Mouse (Mus musculus) limb, embryonic 12.5 days (tissue): ENCODE data around the gene Lztr1. TPM values are rescaled to one million over a fixed set of nuclear protein-coding genes. Genes with fewer than 3 reads are reported as not detected.
"Not testable (repeated sequence)": the region's sequence is repeated elsewhere in the genome, so short reads cannot be mapped to it uniquely, and the experiment has no call there.

Experiments used
- ATAC-seq: fragments of 200-750 bp; cut with Nextera tagmentation; 2 replicates; pipeline ENCODE4 v1.8.0; 2017; ENCODE audit warnings: low read depth, moderate TSS enrichment; ENCODE audit not compliant: insufficient number of reproducible peaks, insufficient read depth, low FRiP score, low TSS enrichment
- H3K27ac ChIP-seq: fragments of 300-500 bp; sonication (generic); 2 replicates; pipeline ENCODE4 v1.5.1; 2016; ENCODE audit warnings: mild to moderate bottlenecking, moderate library complexity
- H3K27me3 ChIP-seq: fragments of 300-500 bp; sonication (generic); 2 replicates; pipeline ENCODE4 v1.6.1; 2016; ENCODE audit warnings: mild to moderate bottlenecking, moderate library complexity
- H3K36me3 ChIP-seq: fragments of 300-500 bp; sonication (generic); 2 replicates; pipeline ENCODE4 v1.6.1; 2016; ENCODE audit warnings: mild to moderate bottlenecking, moderate library complexity
- H3K4me1 ChIP-seq: fragments of 300-500 bp; sonication (generic); replicated peaks from 2 replicates; pipeline ENCODE4 v1.6.1; 2016
- H3K4me2 ChIP-seq: fragments of 300-500 bp; sonication (generic); 2 replicates; pipeline ENCODE4 v1.6.1; 2016; ENCODE audit warnings: mild to moderate bottlenecking, moderate library complexity
- H3K4me3 ChIP-seq: fragments of 300-500 bp; sonication (generic); replicated peaks from 2 replicates; pipeline ENCODE4 v1.5.1; 2016; ENCODE audit warnings: mild to moderate bottlenecking
- H3K9ac ChIP-seq: fragments of 300-500 bp; sonication (generic); replicated peaks from 2 replicates; pipeline ENCODE4 v1.6.1; 2016; ENCODE audit warnings: mild to moderate bottlenecking, moderate library complexity
- H3K9me3 ChIP-seq: fragments of 300-500 bp; sonication (generic); 2 replicates; pipeline ENCODE4 v1.6.1; 2016; ENCODE audit warnings: mild to moderate bottlenecking, moderate library complexity
- whole genome bisulfite sequencing: fragments of 180-500 bp; shearing (Covaris S2); methylation state at CpG from one replicate; pipeline ENCODE4 v1.1.7; 2016; 5-methylcytosine and 5-hydroxymethylcytosine counted together
- polyA plus RNA-seq: library from polyadenylated mRNA; unstranded; fragments of >200 nt; fragmentation: Nextera tagmentation; extraction: Ambion mirVana; gene quantifications from 2 replicates; pipeline ENCODE4 v1.2.1, GENCODE M21; 2016

The Lztr1 gene
- polyA plus RNA-seq, 1 experiment from 2014 or later: 104 TPM

DNA sequence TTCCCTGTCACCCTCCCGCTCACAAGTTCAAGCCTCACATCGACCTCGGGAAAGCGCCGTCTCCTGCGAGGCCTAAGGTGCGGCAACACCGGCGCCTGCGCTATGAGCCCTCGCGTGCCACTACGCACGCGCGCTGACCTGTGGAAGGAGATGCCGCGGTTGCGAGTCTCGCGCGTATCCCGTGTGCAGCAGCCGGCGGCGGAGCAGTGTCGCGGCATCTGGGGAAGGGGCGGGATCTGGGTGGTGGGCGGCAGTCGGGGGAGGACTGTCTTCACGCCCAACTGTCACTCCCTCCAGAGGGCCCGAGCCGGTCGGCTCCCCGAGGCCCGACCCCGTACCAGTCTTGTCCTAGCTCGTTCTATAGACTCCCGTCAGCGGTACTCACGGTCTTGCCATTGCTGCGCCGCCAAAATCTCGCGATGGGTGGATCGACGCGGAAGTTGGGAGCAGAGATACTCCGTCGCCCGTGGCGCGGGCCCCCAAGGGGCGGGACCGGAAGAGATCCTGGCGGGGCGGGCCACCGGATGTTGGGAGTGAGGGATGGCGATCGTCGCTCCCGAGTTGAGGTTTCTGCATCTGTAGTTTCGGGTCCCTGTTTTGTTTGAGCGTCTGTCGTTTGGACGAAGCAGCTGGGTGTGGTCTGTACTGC lies 22.3 kb downstream of the Lztr1 start, which contains the start of gene Thap7:
Gene Thap7 (minus strand): TSS at position 497 of the 649 bp plus-strand sequence.
- Histone ChIP-seq H3K27me3 (no peaks in the 10 kb centered on the region), H3K4me1 (peaks cover 22% of the 10 kb centered on the region), H3K9me3 (no peaks in the 10 kb centered on the region), H3K9ac (peak within 1 kb of the TSS; percentile 87), H3K27ac (peak within 1 kb of the TSS; percentile 95), H3K4me2 (peak within 1 kb of the TSS; percentile 81), H3K36me3 (peaks cover 41% of the 10 kb centered on the region), H3K4me3 (peak within 1 kb of the TSS; percentile 68)
- ATAC-seq: peak; percentile 96
- under 1% methylated on average over 66 of the region's 67 CpGs for WGBS

DNA sequence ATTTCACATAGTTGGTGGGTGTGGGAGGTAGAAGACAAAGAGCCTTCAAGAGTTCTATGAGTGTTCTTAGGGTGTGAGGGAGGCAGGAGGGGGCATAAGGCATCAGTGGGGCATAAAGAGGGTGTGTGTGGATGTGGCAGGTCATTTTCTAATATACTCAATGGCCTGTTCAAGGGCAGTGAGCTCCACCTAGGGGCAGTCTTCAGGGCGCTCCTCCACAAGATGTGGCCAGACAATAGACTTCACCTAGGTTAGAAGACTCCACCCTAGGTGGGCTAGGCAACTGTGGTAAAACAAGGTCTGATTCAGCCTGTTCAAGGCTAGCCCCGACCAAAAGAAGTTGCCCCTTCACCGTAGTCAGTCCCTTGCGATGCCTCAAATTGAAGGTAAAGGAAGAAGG lies 23.8 kb downstream of the Lztr1 start:
- Histone ChIP-seq H3K9ac (no peak overlapping the region), H3K4me2 (peak overlapping the region; percentile 81; the same call in 1 of the 2 replicates), H3K4me3 (peak overlapping the region; percentile 68; the same call in 1 of the 2 replicates), H3K27ac (no peak overlapping the region), H3K27me3 (no peaks in the 10 kb centered on the region), H3K36me3 (peaks cover 26% of the 10 kb centered on the region), H3K9me3 (no peaks in the 10 kb centered on the region), H3K4me1 (peaks cover 22% of the 10 kb centered on the region)
- ATAC-seq: no peak
- 56% methylated on average over 4 of the region's 4 CpGs for WGBS

DNA sequence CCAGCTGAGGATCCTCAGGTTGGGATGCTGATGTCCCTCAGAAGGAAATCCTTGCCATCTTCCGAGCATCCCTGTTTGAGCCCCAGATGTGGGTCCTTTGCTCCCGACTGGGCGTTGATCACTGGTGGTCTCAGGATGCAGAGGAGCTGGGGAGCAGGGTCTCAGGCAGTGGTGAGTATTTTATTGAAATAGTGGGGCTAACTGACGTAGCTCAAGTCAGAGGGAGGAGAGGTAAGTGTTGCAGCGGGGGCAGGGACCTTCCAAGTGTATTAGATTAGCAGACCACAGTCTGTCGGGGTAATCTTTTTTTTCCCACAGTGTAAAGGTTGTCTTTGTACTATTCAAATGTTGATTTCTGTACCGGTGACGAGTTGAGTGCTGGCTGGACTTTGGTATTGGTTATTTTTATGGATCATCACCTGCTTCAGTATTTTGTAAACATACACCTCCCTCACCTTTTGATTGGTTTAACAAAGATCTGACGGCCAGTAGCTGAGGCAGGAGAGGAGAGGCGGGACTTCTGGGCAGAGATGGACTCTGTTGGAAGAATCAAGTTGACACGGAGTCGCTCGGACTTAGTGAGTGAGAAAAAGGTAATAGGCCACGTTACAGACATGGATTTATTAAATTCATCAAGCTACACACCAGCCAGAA lies 24.3 kb downstream of the Lztr1 start:
- ATAC-seq: no peak
- Histone ChIP-seq H3K27ac (no peak overlapping the region), H3K9ac (no peak overlapping the region), H3K4me3 (no peak overlapping the region), H3K9me3 (no peaks in the 10 kb centered on the region), H3K4me1 (peaks cover 22% of the 10 kb centered on the region), H3K4me2 (no peak overlapping the region), H3K36me3 (peaks cover 20% of the 10 kb centered on the region), H3K27me3 (no peaks in the 10 kb centered on the region)
- 66% methylated on average over 14 of the region's 14 CpGs for WGBS

DNA sequence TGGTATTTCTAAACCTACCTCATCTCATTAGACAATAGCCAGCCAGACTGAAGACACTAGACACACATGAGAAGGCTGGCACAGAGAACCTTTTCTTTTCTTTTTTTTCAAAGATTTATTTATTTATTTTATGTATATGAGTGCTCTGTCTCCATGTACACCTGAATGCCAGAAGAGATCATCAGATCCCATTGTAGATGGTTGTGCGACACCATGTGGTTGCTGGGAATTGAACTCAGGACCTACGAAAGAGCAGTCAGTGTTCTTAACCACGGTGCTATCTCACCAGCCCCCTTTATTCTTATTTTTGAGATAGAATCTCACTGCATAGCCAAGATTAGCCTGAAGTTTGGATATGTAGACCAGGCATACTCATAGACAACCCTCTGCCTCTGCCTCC lies 28.1 kb downstream of the Lztr1 start:
- no peak overlapping the region for H3K4me2 ChIP-seq
- H3K9me3 ChIP-seq: no peaks in the 10 kb centered on the region
- WGBS: 86% methylated on average over 3 of the region's 3 CpGs
- H3K4me3 ChIP-seq: no peak overlapping the region
- H3K27ac ChIP-seq: no peak overlapping the region
- peaks cover 11% of the 10 kb centered on the region for H3K27me3 ChIP-seq
- no peak for ATAC-seq
- peaks cover 6% of the 10 kb centered on the region for H3K4me1 ChIP-seq
- no peaks in the 10 kb centered on the region for H3K36me3 ChIP-seq
- H3K9ac ChIP-seq: no peak overlapping the region

DNA sequence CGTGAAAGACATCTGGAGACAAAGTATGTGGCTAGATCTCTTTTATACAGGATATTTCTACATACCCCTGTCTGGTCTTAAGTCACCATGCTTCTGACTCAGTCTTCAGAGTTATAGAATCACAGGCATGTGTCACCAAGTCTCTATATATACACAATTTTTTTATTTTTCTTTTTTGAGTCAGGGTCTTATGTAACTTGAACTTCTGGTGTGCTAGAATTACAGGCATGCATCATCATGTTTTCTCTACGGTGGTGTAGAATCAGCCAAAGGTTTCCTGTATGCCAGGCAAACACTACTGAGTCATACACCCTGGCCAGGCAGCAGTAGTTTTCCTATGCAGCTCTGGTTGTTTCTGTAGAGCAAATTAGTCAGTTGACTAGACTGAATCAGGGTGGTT lies 34.1 kb downstream of the Lztr1 start:
- Histone ChIP-seq H3K4me3 (no peak overlapping the region), H3K9ac (no peak overlapping the region), H3K4me1 (no peaks in the 10 kb centered on the region), H3K9me3 (peaks cover 3% of the 10 kb centered on the region; the same call in 1 of the 2 replicates), H3K36me3 (no peaks in the 10 kb centered on the region), H3K4me2 (no peak overlapping the region), H3K27me3 (peaks cover 11% of the 10 kb centered on the region), H3K27ac (no peak overlapping the region)
- no peak for ATAC-seq
- 79% methylated on average over 2 of the region's 2 CpGs for WGBS

DNA sequence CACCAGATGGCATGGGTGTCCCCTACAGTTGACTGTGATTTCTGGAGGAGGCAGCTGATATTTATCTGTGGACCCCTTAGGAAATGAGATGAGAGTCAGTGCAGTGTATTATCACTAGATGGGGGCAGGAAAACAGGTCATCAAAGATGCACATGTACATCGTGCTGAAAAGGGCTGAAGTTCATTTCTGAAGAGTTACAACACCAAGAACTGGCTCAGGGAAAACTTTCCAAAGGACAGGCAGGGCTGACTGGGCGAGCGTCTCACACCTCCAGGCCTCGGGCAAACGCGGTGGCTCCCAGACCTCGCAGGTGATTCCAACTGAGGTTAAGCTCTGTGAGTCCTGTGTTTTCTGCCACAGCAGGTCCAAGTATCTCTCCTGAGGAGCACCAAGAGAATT lies 44.3 kb downstream of the Lztr1 start:
- no peak overlapping the region for H3K27ac ChIP-seq
- 75% methylated on average over 7 of the region's 7 CpGs for WGBS
- 0 out of 2 replicates have a peak, but pooled peaks cover under 1% of the 10 kb centered on the region for H3K9me3 ChIP-seq
- no peak overlapping the region for H3K4me3 ChIP-seq
- ATAC-seq: no peak
- H3K27me3 ChIP-seq: peaks cover 6% of the 10 kb centered on the region; the same call in 1 of the 2 replicates
- no peak overlapping the region for H3K9ac ChIP-seq
- no peaks in the 10 kb centered on the region for H3K36me3 ChIP-seq
- H3K4me2 ChIP-seq: no peak overlapping the region
- H3K4me1 ChIP-seq: peaks cover 20% of the 10 kb centered on the region

DNA sequence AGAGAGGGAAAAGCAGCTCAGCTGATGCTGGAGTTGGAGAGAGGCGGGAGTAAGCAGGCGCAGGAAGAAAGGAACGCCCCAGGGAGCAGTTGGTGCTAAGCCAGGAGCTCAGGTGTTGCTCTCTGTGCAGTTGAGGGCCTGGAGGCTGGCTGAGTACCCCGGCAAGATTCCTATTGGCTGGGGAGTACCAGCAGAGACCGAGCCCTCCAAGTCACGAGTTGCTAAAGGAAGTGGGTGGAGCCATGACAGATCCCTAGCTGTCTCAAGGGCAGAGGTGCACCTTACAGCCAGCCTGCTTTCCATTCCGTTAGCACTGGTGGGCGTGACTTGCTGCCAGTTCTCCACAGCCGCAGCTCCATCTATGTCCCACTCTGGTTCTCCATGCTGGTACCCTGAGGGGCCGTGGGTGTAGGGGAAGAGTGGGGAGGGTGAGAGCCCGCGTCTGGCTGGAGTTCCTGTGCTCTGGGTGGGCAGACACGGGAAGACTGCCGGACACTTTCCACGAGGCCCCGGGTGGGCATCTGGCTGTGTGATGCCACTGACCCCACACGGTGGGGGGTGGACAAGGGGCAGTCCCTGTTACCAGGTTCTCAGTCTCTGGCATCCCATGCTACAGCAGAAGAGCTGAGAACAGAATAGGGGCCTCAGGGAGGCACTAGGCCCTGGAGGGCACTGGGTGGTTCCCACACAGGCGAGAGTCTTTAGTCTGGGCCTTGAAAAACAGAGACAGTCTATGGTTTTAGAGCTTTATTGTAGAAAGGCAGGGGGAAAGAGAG lies 45.6 kb downstream of the Lztr1 start:
- peaks cover 32% of the 10 kb centered on the region for H3K4me1 ChIP-seq
- peak overlapping the region; percentile 87 for H3K27ac ChIP-seq
- no peaks in the 10 kb centered on the region for H3K36me3 ChIP-seq
- peak overlapping the region; percentile 18 for H3K4me3 ChIP-seq
- H3K9me3 ChIP-seq: no peaks in the 10 kb centered on the region
- 8% methylated on average over 18 of the region's 18 CpGs for WGBS
- ATAC-seq: peak; percentile 95
- peak overlapping the region; percentile 53 for H3K4me2 ChIP-seq
- no peak overlapping the region for H3K9ac ChIP-seq
- H3K27me3 ChIP-seq: peaks cover 9% of the 10 kb centered on the region

DNA sequence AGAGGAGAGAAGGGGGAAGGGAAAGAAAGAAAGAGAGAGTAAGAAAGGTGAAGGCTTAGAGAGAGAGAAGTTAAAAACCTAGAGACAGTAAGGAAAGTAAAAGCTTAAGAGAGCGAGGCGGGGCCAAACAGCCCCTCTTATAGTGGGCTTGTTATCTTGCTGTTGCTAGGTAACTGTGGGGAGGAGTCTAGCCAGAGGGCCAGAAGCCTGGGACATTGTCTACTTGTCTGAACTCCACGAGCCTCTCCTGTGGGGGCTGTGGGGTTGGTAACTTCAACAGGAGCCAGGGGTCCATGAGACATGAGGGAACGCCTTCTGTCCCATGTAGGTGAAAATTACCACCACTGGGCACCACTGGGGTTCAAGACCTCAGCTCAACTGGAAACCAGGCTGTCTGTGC lies 46.2 kb downstream of the Lztr1 start:
- 29% methylated on average over 4 of the region's 4 CpGs for WGBS
- ATAC-seq, H3K36me3 ChIP-seq, H3K9ac ChIP-seq, H3K9me3 ChIP-seq: not testable (repeated sequence)
- Histone ChIP-seq H3K27me3 (peaks cover 15% of the 10 kb centered on the region; the same call in 1 of the 2 replicates), H3K4me1 (peaks cover 35% of the 10 kb centered on the region), H3K27ac (peak overlapping the region; percentile 87), H3K4me2 (peak overlapping the region; percentile 53; the same call in 1 of the 2 replicates), H3K4me3 (0 out of 2 replicates have a peak overlapping the region, but pooled peaks have one; percentile 18)

DNA sequence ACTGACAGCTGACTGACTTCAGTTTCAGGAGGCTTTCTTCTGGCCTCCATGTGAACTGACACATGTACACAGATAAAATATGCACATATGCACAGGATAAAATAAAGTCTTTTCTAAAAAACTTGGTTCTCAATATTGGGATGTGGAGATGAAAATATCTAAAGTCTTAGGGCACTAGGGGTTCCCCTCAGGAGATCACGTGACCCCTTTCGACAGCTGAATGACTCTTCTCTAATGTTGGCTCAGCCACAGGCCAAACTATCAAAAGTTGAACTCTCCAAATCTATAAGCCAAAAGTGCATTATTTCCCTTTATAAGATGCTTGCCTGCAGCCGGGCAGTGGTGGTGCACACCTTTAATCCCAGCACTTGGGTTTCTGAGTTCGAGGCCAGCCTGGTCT lies 47.7 kb downstream of the Lztr1 start:
- Histone ChIP-seq H3K27me3 (peaks cover 29% of the 10 kb centered on the region), H3K4me2 (no peak overlapping the region), H3K4me3 (no peak overlapping the region), H3K9ac (no peak overlapping the region), H3K4me1 (peaks cover 41% of the 10 kb centered on the region), H3K36me3 (no peaks in the 10 kb centered on the region), H3K27ac (no peak overlapping the region), H3K9me3 (no peaks in the 10 kb centered on the region)
- no peak for ATAC-seq
- 78% methylated on average over 4 of the region's 4 CpGs for WGBS

DNA sequence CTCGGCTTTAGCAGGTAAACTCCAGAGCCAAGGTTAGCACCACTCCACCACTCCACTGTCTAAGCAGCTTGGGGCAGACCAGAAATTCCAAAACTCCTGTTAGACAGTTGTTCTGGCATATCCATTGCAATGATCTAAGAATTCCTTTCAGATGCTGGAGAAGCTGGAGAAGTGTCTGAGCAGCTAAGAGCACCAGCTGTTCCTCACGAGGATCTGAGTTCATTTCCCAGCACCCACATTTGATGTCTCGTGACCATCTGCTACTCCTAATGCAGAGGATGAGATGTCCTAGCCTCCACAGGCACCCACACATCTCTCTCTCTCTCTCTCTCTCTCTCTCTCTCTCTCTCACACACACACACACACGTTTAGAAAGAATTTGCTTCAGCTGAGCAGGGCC lies 48.4 kb downstream of the Lztr1 start:
- ATAC-seq: no peak
- WGBS: 48% methylated on average over 4 of the region's 4 CpGs
- H3K27me3 ChIP-seq: peaks cover 35% of the 10 kb centered on the region
- no peaks in the 10 kb centered on the region for H3K9me3 ChIP-seq
- H3K4me2 ChIP-seq: no peak overlapping the region
- H3K36me3 ChIP-seq: no peaks in the 10 kb centered on the region
- H3K27ac ChIP-seq: no peak overlapping the region
- H3K4me3 ChIP-seq: no peak overlapping the region
- H3K9ac ChIP-seq: no peak overlapping the region
- peaks cover 49% of the 10 kb centered on the region for H3K4me1 ChIP-seq

DNA sequence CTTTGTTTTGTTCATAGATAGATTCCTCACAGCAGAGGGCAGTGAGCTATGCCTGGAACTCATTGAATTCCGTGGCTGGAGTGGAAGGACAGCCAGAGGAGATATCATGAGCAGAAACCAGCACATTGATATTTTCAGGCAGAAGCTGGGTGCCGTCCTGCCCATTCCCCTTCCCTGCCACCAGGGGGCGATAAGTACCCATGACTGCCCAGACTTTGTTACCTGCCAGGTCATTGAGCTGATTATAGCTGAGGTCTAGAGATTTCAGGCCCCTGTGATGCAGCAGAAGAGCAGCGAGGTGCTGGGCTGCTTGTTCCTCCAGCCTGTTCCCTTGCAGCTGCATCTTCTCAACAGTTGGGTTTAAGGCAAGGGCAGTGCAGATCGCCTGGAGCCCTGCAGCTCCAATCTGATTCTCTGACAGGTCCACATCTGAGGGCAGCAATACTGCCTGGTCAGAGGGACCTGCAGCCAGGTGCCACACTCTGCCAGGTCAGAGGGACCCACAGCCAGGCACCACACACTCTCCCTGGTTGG lies 49.5 kb downstream of the Lztr1 start:
- H3K4me2 ChIP-seq: 0 out of 2 replicates have a peak overlapping the region, but pooled peaks have one; percentile 25
- H3K9ac ChIP-seq: no peak overlapping the region
- peaks cover 46% of the 10 kb centered on the region for H3K27me3 ChIP-seq
- no peak for ATAC-seq
- peaks cover 52% of the 10 kb centered on the region for H3K4me1 ChIP-seq
- H3K36me3 ChIP-seq: no peaks in the 10 kb centered on the region
- WGBS: 2% methylated on average over 5 of the region's 5 CpGs
- H3K4me3 ChIP-seq: no peak overlapping the region
- H3K27ac ChIP-seq: no peak overlapping the region
- no peaks in the 10 kb centered on the region for H3K9me3 ChIP-seq
